Mouse (Mus musculus) cerebellum, postnatal 25 days (tissue): ENCODE data around the gene Sfxn4.
"Not testable (repeated sequence)": the region's sequence is repeated elsewhere in the genome, so short reads cannot be mapped to it uniquely, and the experiment has no call there.

Source experiments
- DNase-seq, 2 experiments: peaks; one replicate each; pipeline ENCODE4 v3.0.0; 2021; ENCODE audit warnings: mixed read lengths in 2 of 2

Gene Sfxn4

GRCm38 (mm10) chr19:60860868-60861700, at the start of gene Sfxn4:
Gene Sfxn4 (minus strand): TSS chr19:60861479.
- DNase-seq, result peak; percentile 86 to 91

- no peak for DNase-seq
Observed at GRCm38 (mm10) chr19:60910304-60910703, 49.0 kb upstream of the Sfxn4 start.

- DNase-seq, result no peak
Observed at GRCm38 (mm10) chr19:60905477-60905876, 44.2 kb upstream of the Sfxn4 start.

GRCm38 (mm10) chr19:60903971-60904370, 42.7 kb upstream of the Sfxn4 start:
- DNase-seq, result no peak

GRCm38 (mm10) chr19:60903139-60903538, 41.9 kb upstream of the Sfxn4 start:
- DNase-seq, result no peak

GRCm38 (mm10) chr19:60895251-60895880, 34.1 kb upstream of the Sfxn4 start:
- no peak for DNase-seq

GRCm38 (mm10) chr19:60891934-60892547, 30.8 kb upstream of the Sfxn4 start:
- peak; percentile 73 to 87 for DNase-seq

GRCm38 (mm10) chr19:60891123-60891470, 29.8 kb upstream of the Sfxn4 start:
- peak; percentile 28 to 45 for DNase-seq

- peak in 1 of 2 experiments; percentile 79 for DNase-seq
Observed at GRCm38 (mm10) chr19:60890391-60891122, 29.3 kb upstream of the Sfxn4 start.

- DNase-seq, result peak; percentile 96 to 99
Observed at GRCm38 (mm10) chr19:60889714-60890315, 28.5 kb upstream of the Sfxn4 start, which contains the start of gene Grk5. Gene Grk5 (plus strand): TSS chr19:60889749.

GRCm38 (mm10) chr19:60889101-60889713, 27.9 kb upstream of the Sfxn4 start:
- peak in 1 of 2 experiments; percentile 49 for DNase-seq

GRCm38 (mm10) chr19:60887637-60888036, 26.4 kb upstream of the Sfxn4 start:
- no peak for DNase-seq

GRCm38 (mm10) chr19:60883129-60883528, 21.9 kb upstream of the Sfxn4 start:
- DNase-seq, result peak; percentile 27 to 58

- peak; percentile 92 to 96 for DNase-seq
Observed at GRCm38 (mm10) chr19:60874064-60874694, 12.9 kb upstream of the Sfxn4 start, which contains the start of gene Prdx3. Gene Prdx3 (minus strand): TSS chr19:60874556.

GRCm38 (mm10) chr19:60873501-60873900, 12.2 kb upstream of the Sfxn4 start:
- no peak for DNase-seq

GRCm38 (mm10) chr19:60872272-60872671, 11.0 kb upstream of the Sfxn4 start:
- no peak for DNase-seq

GRCm38 (mm10) chr19:60871366-60871765, 10.1 kb upstream of the Sfxn4 start:
- no peak for DNase-seq

GRCm38 (mm10) chr19:60870489-60870888, 9.2 kb upstream of the Sfxn4 start:
- no peak for DNase-seq

GRCm38 (mm10) chr19:60866169-60866568, 4.9 kb upstream of the Sfxn4 start:
- not testable (repeated sequence) for DNase-seq

- no peak for DNase-seq
Observed at GRCm38 (mm10) chr19:60845731-60846130, 15.5 kb downstream of the Sfxn4 start.

GRCm38 (mm10) chr19:60843324-60843723, 18.0 kb downstream of the Sfxn4 start:
- DNase-seq, result no peak
